Mouse (Mus musculus) forelimb bud, embryonic 11.5 days (tissue): ENCODE results near the gene Pus1.
"Not testable (repeated sequence)": the region's sequence is repeated elsewhere in the genome, so short reads cannot be mapped to it uniquely, and the experiment has no call there.

ENCODE experiments used
- DNase-seq: peaks from one replicate; pipeline ENCODE4 v3.0.0-alpha.2; 2012; ENCODE audit warnings: low read depth, low spot score

Pus1 gene

DNA sequence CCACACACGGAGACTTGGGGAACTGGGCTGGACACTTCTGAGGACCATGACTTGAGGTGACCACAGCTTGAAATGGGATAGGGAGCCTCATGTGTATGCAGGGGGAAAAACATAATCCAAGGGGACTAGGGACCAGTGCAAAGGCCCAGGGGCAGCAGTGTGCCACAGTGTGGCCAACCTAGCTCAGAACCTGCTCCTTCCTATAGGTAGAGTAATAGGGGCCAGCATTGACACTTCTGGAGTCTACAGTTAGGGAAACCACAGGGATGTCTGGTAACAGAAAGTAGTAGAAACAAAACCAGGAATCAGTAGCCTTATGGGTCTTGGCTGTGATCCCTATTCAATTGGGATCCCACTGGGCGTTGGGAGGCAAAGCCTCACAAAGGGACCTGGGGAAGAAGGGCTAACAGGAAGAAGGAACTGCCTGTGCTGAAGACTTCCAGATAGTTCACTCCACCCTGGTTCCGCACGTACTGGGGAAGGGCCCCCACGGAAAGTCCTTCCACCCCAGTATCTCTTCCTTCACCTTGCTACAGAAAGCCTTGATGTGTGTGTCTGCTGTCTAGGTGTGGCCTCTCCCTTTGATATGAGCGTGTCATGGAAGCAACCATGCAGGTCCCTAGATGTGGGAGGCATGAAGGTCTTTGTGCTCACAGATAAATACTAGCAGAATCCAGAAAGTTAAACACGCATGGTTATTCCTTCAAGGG lies 1.2 kb upstream of the Pus1 start:
- DNase-seq: no peak

GRCm38 (mm10) chr5:110780761-110781528 lies 486 bp upstream of the Pus1 start:
- no peak for DNase-seq

- DNase-seq: no peak
These were observed 1.0 kb downstream of the Pus1 start for GRCm38 (mm10) chr5:110779276-110779997.

DNA sequence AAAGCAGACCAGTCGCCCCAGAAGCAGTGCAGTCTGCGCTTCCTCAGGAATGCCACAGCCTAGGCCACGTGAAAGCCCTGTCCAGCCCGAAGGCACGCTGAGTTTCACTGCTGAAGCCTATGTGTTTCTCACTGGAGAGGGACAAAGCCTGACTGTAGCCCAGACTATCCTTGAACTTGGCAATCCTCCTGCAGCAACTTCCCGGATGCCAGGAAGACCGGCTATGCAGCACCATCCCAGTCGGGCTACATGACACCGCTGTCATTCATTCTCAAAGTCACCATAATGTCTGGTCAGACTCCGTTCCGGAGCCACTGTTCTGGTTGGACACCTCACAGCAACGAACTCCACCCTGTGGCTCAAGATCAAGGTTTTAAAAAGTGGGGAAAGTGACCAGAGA lies 2.2 kb downstream of the Pus1 start:
- DNase-seq: no peak

GRCm38 (mm10) chr5:110776141-110776540 lies 4.3 kb downstream of the Pus1 start:
- DNase-seq: no peak

- no peak for DNase-seq
These were observed 5.9 kb downstream of the Pus1 start for GRCm38 (mm10) chr5:110774511-110774910.

GRCm38 (mm10) chr5:110772945-110773344 lies 7.5 kb downstream of the Pus1 start:
- DNase-seq: not testable (repeated sequence)

- DNase-seq: peak; percentile 99
These were observed 9.9 kb downstream of the Pus1 start, which contains the start of gene Ep400 for GRCm38 (mm10) chr5:110770448-110771158. Gene Ep400 (minus strand): TSS chr5:110770717.

GRCm38 (mm10) chr5:110770031-110770445 lies 10.4 kb downstream of the Pus1 start:
- peak; percentile 28 for DNase-seq

DNA sequence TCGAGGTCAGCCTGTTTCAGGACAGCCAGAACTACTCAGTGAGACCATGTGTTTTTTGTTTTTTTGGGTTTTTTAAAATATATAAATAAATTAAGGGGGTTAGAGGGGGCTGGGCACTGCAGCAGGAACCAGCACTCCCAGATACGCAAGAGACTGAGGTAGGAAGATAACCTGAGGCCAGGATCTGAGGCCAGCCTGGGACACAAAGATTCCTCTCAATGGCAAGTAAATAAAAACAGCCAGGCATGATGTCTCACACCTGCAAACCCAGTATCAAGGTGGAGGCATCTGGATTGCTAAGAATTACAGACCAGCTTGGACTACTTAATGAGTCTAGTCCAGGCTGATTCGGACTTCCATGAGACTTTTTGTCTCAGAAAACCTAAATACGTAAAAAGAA lies 11.2 kb downstream of the Pus1 start:
- no peak for DNase-seq

GRCm38 (mm10) chr5:110763890-110764289 lies 16.6 kb downstream of the Pus1 start:
- no peak for DNase-seq

GRCm38 (mm10) chr5:110745021-110745420 lies 35.4 kb downstream of the Pus1 start:
- DNase-seq: no peak

- DNase-seq: no peak
These were observed 40.8 kb downstream of the Pus1 start for GRCm38 (mm10) chr5:110739496-110740275.

- DNase-seq: no peak
These were observed 44.9 kb downstream of the Pus1 start for GRCm38 (mm10) chr5:110735606-110736005.

- DNase-seq: no peak
These were observed 47.1 kb downstream of the Pus1 start for GRCm38 (mm10) chr5:110733231-110733823.

DNA sequence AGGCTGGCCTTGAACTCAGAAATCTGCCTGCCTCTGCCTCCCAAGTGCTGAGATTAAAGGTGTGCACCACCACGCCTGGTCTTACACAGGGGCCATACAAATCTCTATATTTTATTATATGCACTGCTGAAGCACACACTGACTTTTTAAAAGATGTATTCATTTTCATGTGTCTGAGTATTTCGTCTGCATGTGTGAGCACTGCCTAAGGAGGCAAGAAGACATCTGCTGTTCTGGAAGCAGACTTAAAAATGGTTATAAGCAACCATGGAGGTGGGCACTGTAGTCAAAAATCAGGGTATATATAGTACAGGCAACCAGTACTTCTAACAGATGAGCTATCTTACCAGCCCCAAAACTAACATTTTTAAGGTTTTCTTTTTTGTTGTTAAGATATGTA lies 49.2 kb downstream of the Pus1 start:
- DNase-seq: no peak

- DNase-seq: no peak
These were observed 52.6 kb downstream of the Pus1 start for GRCm38 (mm10) chr5:110727850-110728249.
